Mouse (Mus musculus) hindbrain, embryonic 12.5 days (tissue): ENCODE measurements around the gene Ntn5. TPM values are rescaled to one million over a fixed set of nuclear protein-coding genes. Genes with fewer than 3 reads are reported as not detected.
A peak's percentile ranks its signal among the peaks of the same experiment; 100 is the strongest.

Source experiments
- ATAC-seq: fragments of 200-750 bp; cut with Nextera tagmentation; 2 replicates; pipeline ENCODE4 v1.8.0; 2017; ENCODE audit warnings: moderate TSS enrichment; ENCODE audit not compliant: low FRiP score
- H3K27ac ChIP-seq: fragments of 300-500 bp; sonication (generic); 2 replicates; pipeline ENCODE4 v1.5.1; 2016; ENCODE audit warnings: mild to moderate bottlenecking
- H3K27me3 ChIP-seq: fragments of 300-500 bp; sonication (generic); 2 replicates; pipeline ENCODE4 v1.6.1; 2016; ENCODE audit warnings: mild to moderate bottlenecking
- H3K36me3 ChIP-seq: fragments of 300-500 bp; sonication (generic); 2 replicates; pipeline ENCODE4 v1.6.1; 2016; ENCODE audit warnings: mild to moderate bottlenecking
- H3K4me1 ChIP-seq: fragments of 300-500 bp; sonication (generic); 2 replicates; pipeline ENCODE4 v1.6.1; 2016
- H3K4me2 ChIP-seq: fragments of 300-500 bp; sonication (generic); replicated peaks from 2 replicates; pipeline ENCODE4 v1.6.1; 2016; ENCODE audit warnings: mild to moderate bottlenecking
- H3K4me3 ChIP-seq: fragments of 300-500 bp; sonication (generic); 2 replicates; pipeline ENCODE4 v1.5.1; 2016; ENCODE audit warnings: mild to moderate bottlenecking
- H3K9ac ChIP-seq: fragments of 300-500 bp; sonication (generic); 2 replicates; pipeline ENCODE4 v1.6.1; 2016; ENCODE audit warnings: mild to moderate bottlenecking, moderate library complexity
- H3K9me3 ChIP-seq: fragments of 300-500 bp; sonication (generic); replicated peaks from 2 replicates; pipeline ENCODE4 v1.6.1; 2016; ENCODE audit warnings: mild to moderate bottlenecking
- WGBS: fragments of 180-500 bp; shearing (Covaris S2); methylation state at CpG from one replicate; pipeline ENCODE4 v1.1.7; 2016; 5-methylcytosine and 5-hydroxymethylcytosine counted together
- polyA plus RNA-seq: library from polyadenylated mRNA; unstranded; fragments of >200 nt; fragmentation: Nextera tagmentation; extraction: Ambion mirVana; gene quantifications from 2 replicates; pipeline ENCODE4 v1.2.1, GENCODE M21; 2016

Ntn5 gene
- polyA plus RNA-seq, 1 experiment from 2014 or later: 0.68 TPM

- H3K4me3 ChIP-seq: peak overlapping the region; percentile 87
- H3K9me3 ChIP-seq: no peaks in the 10 kb centered on the region
- WGBS: under 1% methylated on average over 20 of the region's 20 CpGs
- peak overlapping the region; percentile 90 for H3K27ac ChIP-seq
- peaks cover 44% of the 10 kb centered on the region for H3K36me3 ChIP-seq
- H3K27me3 ChIP-seq: no peaks in the 10 kb centered on the region
- H3K4me2 ChIP-seq: peak overlapping the region; percentile 89
- no peak for ATAC-seq
- H3K9ac ChIP-seq: peak overlapping the region; percentile 91
- peaks cover 55% of the 10 kb centered on the region for H3K4me1 ChIP-seq
Measured at GRCm38 (mm10) chr7:45718331-45718730, 34.5 kb downstream of the Ntn5 start.

GRCm38 (mm10) chr7:45719180-45719579 is 35.4 kb downstream of the Ntn5 start:
- H3K4me1 ChIP-seq: peaks cover 51% of the 10 kb centered on the region
- H3K9me3 ChIP-seq: no peaks in the 10 kb centered on the region
- H3K36me3 ChIP-seq: peaks cover 49% of the 10 kb centered on the region
- H3K4me2 ChIP-seq: peak overlapping the region; percentile 89
- no peak overlapping the region for H3K27ac ChIP-seq
- H3K9ac ChIP-seq: peak overlapping the region; percentile 91
- H3K27me3 ChIP-seq: no peaks in the 10 kb centered on the region
- peak overlapping the region; percentile 87 for H3K4me3 ChIP-seq
- ATAC-seq: no peak
- 81% methylated on average over 10 of the region's 10 CpGs for WGBS

- no peaks in the 10 kb centered on the region for H3K9me3 ChIP-seq
- peak overlapping the region; percentile 91; the same call in 1 of the 2 replicates for H3K9ac ChIP-seq
- ATAC-seq: no peak
- H3K4me2 ChIP-seq: peak overlapping the region; percentile 89; the same call in 1 of the 2 replicates
- 91% methylated on average over 16 of the region's 16 CpGs for WGBS
- peaks cover 44% of the 10 kb centered on the region for H3K4me1 ChIP-seq
- H3K27me3 ChIP-seq: no peaks in the 10 kb centered on the region
- H3K4me3 ChIP-seq: peak overlapping the region; percentile 87; the same call in 1 of the 2 replicates
- H3K36me3 ChIP-seq: peaks cover 56% of the 10 kb centered on the region
- H3K27ac ChIP-seq: no peak overlapping the region
Measured at GRCm38 (mm10) chr7:45719738-45720412, 36.1 kb downstream of the Ntn5 start.

GRCm38 (mm10) chr7:45720413-45721233 is 36.8 kb downstream of the Ntn5 start, which contains the start of gene Fam83e:
Gene Fam83e (plus strand): TSS chr7:45721212.
- 0 out of 2 replicates have a peak within 1 kb of the TSS, but pooled peaks have one; percentile 89 for H3K4me2 ChIP-seq
- ATAC-seq: no peak
- H3K9ac ChIP-seq: peak within 1 kb of the TSS; percentile 4; the same call in 1 of the 2 replicates
- WGBS: 82% methylated on average over 14 of the region's 14 CpGs
- H3K27me3 ChIP-seq: no peaks in the 10 kb centered on the region
- no peaks in the 10 kb centered on the region for H3K9me3 ChIP-seq
- H3K4me1 ChIP-seq: peaks cover 40% of the 10 kb centered on the region
- no peak within 1 kb of the TSS for H3K4me3 ChIP-seq
- peaks cover 64% of the 10 kb centered on the region for H3K36me3 ChIP-seq
- H3K27ac ChIP-seq: no peak within 1 kb of the TSS

- Histone ChIP-seq H3K27ac (no peak overlapping the region), H3K4me2 (no peak overlapping the region), H3K9me3 (no peaks in the 10 kb centered on the region), H3K4me3 (no peak overlapping the region), H3K27me3 (no peaks in the 10 kb centered on the region), H3K9ac (no peak overlapping the region), H3K4me1 (peaks cover 35% of the 10 kb centered on the region), H3K36me3 (peaks cover 70% of the 10 kb centered on the region)
- 85% methylated on average over 7 of the region's 7 CpGs for WGBS
- ATAC-seq: no peak
Measured at GRCm38 (mm10) chr7:45721234-45721571, 37.4 kb downstream of the Ntn5 start.

GRCm38 (mm10) chr7:45721642-45722347 is 38.0 kb downstream of the Ntn5 start:
- Histone ChIP-seq H3K4me3 (no peak overlapping the region), H3K27me3 (no peaks in the 10 kb centered on the region), H3K9me3 (no peaks in the 10 kb centered on the region), H3K4me2 (no peak overlapping the region), H3K9ac (peak overlapping the region; percentile 4; the same call in 1 of the 2 replicates), H3K27ac (no peak overlapping the region), H3K4me1 (peaks cover 29% of the 10 kb centered on the region), H3K36me3 (peaks cover 76% of the 10 kb centered on the region)
- ATAC-seq: no peak
- 61% methylated on average over 13 of the region's 13 CpGs for WGBS

GRCm38 (mm10) chr7:45722348-45722713 is 38.5 kb downstream of the Ntn5 start:
- Histone ChIP-seq H3K4me1 (peaks cover 24% of the 10 kb centered on the region), H3K9me3 (no peaks in the 10 kb centered on the region), H3K27ac (no peak overlapping the region), H3K4me2 (no peak overlapping the region), H3K36me3 (peaks cover 79% of the 10 kb centered on the region), H3K27me3 (no peaks in the 10 kb centered on the region), H3K9ac (peak overlapping the region; percentile 4; the same call in 1 of the 2 replicates), H3K4me3 (no peak overlapping the region)
- ATAC-seq: no peak
- 87% methylated on average over 13 of the region's 13 CpGs for WGBS

- H3K4me1 ChIP-seq: peaks cover 24% of the 10 kb centered on the region
- no peaks in the 10 kb centered on the region for H3K27me3 ChIP-seq
- no peaks in the 10 kb centered on the region for H3K9me3 ChIP-seq
- no peak overlapping the region for H3K9ac ChIP-seq
- H3K4me2 ChIP-seq: no peak overlapping the region
- WGBS: 89% methylated on average over 4 of the region's 4 CpGs
- no peak overlapping the region for H3K27ac ChIP-seq
- H3K36me3 ChIP-seq: peaks cover 79% of the 10 kb centered on the region
- no peak for ATAC-seq
- no peak overlapping the region for H3K4me3 ChIP-seq
Measured at GRCm38 (mm10) chr7:45723301-45723700, 39.5 kb downstream of the Ntn5 start.

GRCm38 (mm10) chr7:45723781-45724180 is 40.0 kb downstream of the Ntn5 start:
- no peak overlapping the region for H3K9ac ChIP-seq
- H3K4me3 ChIP-seq: no peak overlapping the region
- no peaks in the 10 kb centered on the region for H3K27me3 ChIP-seq
- no peaks in the 10 kb centered on the region for H3K9me3 ChIP-seq
- 93% methylated on average over 14 of the region's 14 CpGs for WGBS
- H3K36me3 ChIP-seq: peaks cover 83% of the 10 kb centered on the region
- H3K4me1 ChIP-seq: peaks cover 21% of the 10 kb centered on the region
- H3K4me2 ChIP-seq: no peak overlapping the region
- ATAC-seq: no peak
- no peak overlapping the region for H3K27ac ChIP-seq

GRCm38 (mm10) chr7:45725151-45725550 is 41.3 kb downstream of the Ntn5 start:
- peaks cover 76% of the 10 kb centered on the region for H3K36me3 ChIP-seq
- no peaks in the 10 kb centered on the region for H3K27me3 ChIP-seq
- H3K9ac ChIP-seq: no peak overlapping the region
- H3K9me3 ChIP-seq: no peaks in the 10 kb centered on the region
- 89% methylated on average over 9 of the region's 9 CpGs for WGBS
- 0 out of 2 replicates have a peak, but pooled peaks cover 8% of the 10 kb centered on the region for H3K4me1 ChIP-seq
- no peak overlapping the region for H3K4me2 ChIP-seq
- no peak for ATAC-seq
- no peak overlapping the region for H3K4me3 ChIP-seq
- no peak overlapping the region for H3K27ac ChIP-seq

GRCm38 (mm10) chr7:45725713-45726112 is 41.9 kb downstream of the Ntn5 start, which contains the start of gene Spaca4:
Gene Spaca4 (minus strand): TSS chr7:45725813.
- Histone ChIP-seq H3K4me3 (no peak within 1 kb of the TSS), H3K27ac (no peak within 1 kb of the TSS), H3K36me3 (peaks cover 71% of the 10 kb centered on the region), H3K4me2 (no peak within 1 kb of the TSS), H3K9me3 (no peaks in the 10 kb centered on the region), H3K27me3 (no peaks in the 10 kb centered on the region), H3K9ac (no peak within 1 kb of the TSS), H3K4me1 (peaks cover 12% of the 10 kb centered on the region; the same call in 1 of the 2 replicates)
- no peak for ATAC-seq
- WGBS: 92% methylated on average over 11 of the region's 11 CpGs

GRCm38 (mm10) chr7:45726419-45726818 is 42.6 kb downstream of the Ntn5 start:
- Histone ChIP-seq H3K36me3 (peaks cover 64% of the 10 kb centered on the region), H3K9me3 (no peaks in the 10 kb centered on the region), H3K4me3 (no peak overlapping the region), H3K9ac (no peak overlapping the region), H3K4me2 (no peak overlapping the region), H3K27me3 (no peaks in the 10 kb centered on the region), H3K27ac (no peak overlapping the region), H3K4me1 (peaks cover 12% of the 10 kb centered on the region)
- 95% methylated on average over 10 of the region's 10 CpGs for WGBS
- ATAC-seq: no peak
